Mouse (Mus musculus) forebrain, embryonic 15.5 days (tissue): Measurements from ENCODE around the gene Khsrp. TPM values are rescaled to one million over a fixed set of nuclear protein-coding genes. Genes with fewer than 3 reads are reported as not detected.

ENCODE experiments used
- ATAC-seq: fragments of 200-750 bp; cut with Nextera tagmentation; replicated peaks from 2 replicates; pipeline ENCODE4 v1.8.0; 2017; ENCODE audit warnings: mild to moderate bottlenecking, moderate TSS enrichment, moderate library complexity
- H3K27ac ChIP-seq: fragments of 300-500 bp; sonication (generic); replicated peaks from 2 replicates; pipeline ENCODE4 v1.5.1; 2015; ENCODE audit warnings: mild to moderate bottlenecking, inconsistent platforms
- H3K27me3 ChIP-seq: fragments of 300-500 bp; sonication (generic); 2 replicates; pipeline ENCODE4 v1.6.1; 2015; ENCODE audit warnings: inconsistent platforms
- H3K36me3 ChIP-seq: fragments of 300-500 bp; sonication (generic); 2 replicates; pipeline ENCODE4 v1.6.1; 2015; ENCODE audit warnings: mild to moderate bottlenecking, inconsistent platforms
- H3K4me1 ChIP-seq: fragments of 300-500 bp; sonication (generic); 2 replicates; pipeline ENCODE4 v1.6.1; 2015; ENCODE audit warnings: inconsistent platforms
- H3K4me2 ChIP-seq: fragments of 300-500 bp; sonication (generic); replicated peaks from 2 replicates; pipeline ENCODE4 v1.6.1; 2015; ENCODE audit warnings: mild to moderate bottlenecking, inconsistent platforms
- H3K4me3 ChIP-seq: fragments of 300-500 bp; sonication (generic); 2 replicates; pipeline ENCODE4 v1.5.1; 2015; ENCODE audit warnings: mild to moderate bottlenecking, inconsistent platforms
- H3K9ac ChIP-seq: fragments of 300-500 bp; sonication (generic); replicated peaks from 2 replicates; pipeline ENCODE4 v1.6.1; 2015; ENCODE audit warnings: mild to moderate bottlenecking, inconsistent platforms
- H3K9me3 ChIP-seq: fragments of 300-500 bp; sonication (generic); 2 replicates; pipeline ENCODE4 v1.6.1; 2016; ENCODE audit warnings: inconsistent platforms
- WGBS: fragments of 180-500 bp; shearing (Covaris S2); methylation state at CpG from one replicate; pipeline ENCODE4 v1.1.7; 2015; ENCODE audit warnings: mixed read lengths; 5-methylcytosine and 5-hydroxymethylcytosine counted together
- polyA plus RNA-seq: library from polyadenylated mRNA; unstranded; fragments of >200 nt; fragmentation: Nextera tagmentation; extraction: Ambion mirVana; gene quantifications from 2 replicates; pipeline ENCODE4 v1.2.1, GENCODE M21; 2015

Gene Khsrp
- polyA plus RNA-seq, 1 experiment from 2014 or later: 37.0 TPM

DNA sequence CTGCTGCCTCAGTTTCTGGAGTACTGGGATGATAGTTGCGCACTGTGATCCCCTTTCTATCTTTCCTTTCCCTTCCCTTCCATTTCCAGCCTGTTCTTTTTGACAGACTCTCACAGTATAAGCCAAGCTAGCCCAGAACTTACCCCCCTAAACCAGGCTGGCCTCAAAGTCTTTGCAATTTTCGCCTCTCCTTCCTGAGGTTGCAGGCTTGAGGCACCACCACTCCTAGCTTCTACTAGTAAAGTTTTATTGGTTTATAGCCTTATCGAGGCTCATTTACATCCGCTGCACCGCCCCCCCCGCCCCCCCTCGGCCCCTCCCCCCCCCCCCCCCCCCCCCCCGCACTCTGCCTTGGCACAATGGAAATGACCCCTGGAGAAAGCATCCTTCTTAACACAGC is 51.8 kb downstream of the Khsrp start:
- H3K27ac ChIP-seq: no peak overlapping the region
- no peak overlapping the region for H3K4me3 ChIP-seq
- H3K9me3 ChIP-seq: no peaks in the 10 kb centered on the region
- no peak for ATAC-seq
- no peak overlapping the region for H3K4me2 ChIP-seq
- no peaks in the 10 kb centered on the region for H3K4me1 ChIP-seq
- no peak overlapping the region for H3K9ac ChIP-seq
- H3K27me3 ChIP-seq: no peaks in the 10 kb centered on the region
- no peaks in the 10 kb centered on the region for H3K36me3 ChIP-seq
- 46% methylated on average over 4 of the region's 8 CpGs for WGBS

DNA sequence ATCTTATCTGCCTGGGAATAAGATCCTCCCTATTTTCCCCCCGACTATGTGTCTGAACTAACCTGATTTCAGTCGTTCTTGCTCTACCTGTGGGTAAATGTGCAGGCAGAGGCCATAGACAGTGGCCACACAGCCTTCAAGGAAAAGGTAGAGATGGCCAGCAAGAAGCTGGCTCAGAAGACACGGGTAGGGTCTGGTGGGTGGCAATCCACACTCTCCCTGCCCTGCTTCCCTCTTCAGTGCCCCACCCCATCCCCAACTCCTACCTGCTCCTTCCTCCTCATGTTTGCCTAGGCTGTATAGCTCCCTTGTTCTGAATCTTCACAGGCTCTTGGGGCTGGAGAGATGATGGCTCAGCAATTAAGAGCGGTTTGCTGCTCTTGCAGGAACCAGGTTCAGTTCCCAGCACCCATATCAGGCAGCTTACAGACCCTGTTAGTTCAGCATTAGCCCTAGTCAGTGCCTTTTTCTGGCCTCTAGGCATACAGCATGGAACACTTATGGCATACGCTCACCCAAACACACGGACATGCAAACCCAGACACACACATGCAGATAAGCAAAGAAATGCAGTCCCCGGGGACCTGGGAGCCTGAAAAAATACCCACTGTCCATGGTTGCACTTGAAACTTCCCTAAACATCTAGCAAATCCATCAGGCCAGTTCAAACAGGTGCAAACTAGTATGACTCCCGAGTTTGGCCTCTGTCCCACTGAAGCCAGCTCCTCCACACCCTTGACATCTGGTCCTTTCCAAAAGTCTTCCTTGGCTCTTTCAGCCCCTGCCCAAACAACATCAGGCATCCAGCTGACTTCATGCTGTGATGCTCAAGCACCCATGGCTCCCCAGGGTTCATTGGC is 54.6 kb downstream of the Khsrp start:
- Histone ChIP-seq H3K4me1 (no peaks in the 10 kb centered on the region), H3K4me2 (no peak overlapping the region), H3K27ac (no peak overlapping the region), H3K27me3 (no peaks in the 10 kb centered on the region), H3K9ac (no peak overlapping the region), H3K36me3 (no peaks in the 10 kb centered on the region), H3K4me3 (no peak overlapping the region), H3K9me3 (no peaks in the 10 kb centered on the region)
- ATAC-seq: no peak
- 82% methylated on average over 8 of the region's 8 CpGs for WGBS

DNA sequence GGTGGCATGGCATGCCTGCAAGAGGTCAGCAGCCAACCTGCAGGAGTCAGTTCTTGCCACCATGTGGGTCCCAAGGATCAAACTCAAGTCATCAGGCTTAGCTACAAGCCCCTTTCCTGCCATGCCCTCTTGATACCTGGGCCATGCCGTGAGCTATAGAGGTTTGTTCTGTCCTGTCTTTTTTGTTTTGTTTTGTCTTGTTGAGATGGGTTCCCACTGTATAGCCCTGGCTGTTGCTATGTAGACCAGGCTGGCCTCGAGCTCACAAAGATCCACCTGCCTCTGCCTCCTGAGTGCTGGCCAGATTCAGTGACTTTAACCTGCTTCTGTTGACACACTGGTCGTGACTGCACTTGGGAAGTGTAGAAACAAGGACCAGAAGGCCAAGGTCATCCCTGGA is 55.9 kb downstream of the Khsrp start:
- 73% methylated on average over 3 of the region's 3 CpGs for WGBS
- H3K9me3 ChIP-seq: no peaks in the 10 kb centered on the region
- no peak overlapping the region for H3K9ac ChIP-seq
- H3K27me3 ChIP-seq: no peaks in the 10 kb centered on the region
- no peak overlapping the region for H3K27ac ChIP-seq
- H3K4me3 ChIP-seq: no peak overlapping the region
- no peaks in the 10 kb centered on the region for H3K36me3 ChIP-seq
- no peak for ATAC-seq
- no peaks in the 10 kb centered on the region for H3K4me1 ChIP-seq
- no peak overlapping the region for H3K4me2 ChIP-seq

GRCm38 (mm10) chr17:56974708-56975240 is 56.5 kb downstream of the Khsrp start:
- Histone ChIP-seq H3K9me3 (no peaks in the 10 kb centered on the region), H3K4me2 (no peak overlapping the region), H3K4me3 (no peak overlapping the region), H3K27ac (no peak overlapping the region), H3K36me3 (no peaks in the 10 kb centered on the region), H3K27me3 (no peaks in the 10 kb centered on the region), H3K9ac (no peak overlapping the region), H3K4me1 (no peaks in the 10 kb centered on the region)
- ATAC-seq: no peak
- WGBS: 80% methylated on average over 5 of the region's 5 CpGs

DNA sequence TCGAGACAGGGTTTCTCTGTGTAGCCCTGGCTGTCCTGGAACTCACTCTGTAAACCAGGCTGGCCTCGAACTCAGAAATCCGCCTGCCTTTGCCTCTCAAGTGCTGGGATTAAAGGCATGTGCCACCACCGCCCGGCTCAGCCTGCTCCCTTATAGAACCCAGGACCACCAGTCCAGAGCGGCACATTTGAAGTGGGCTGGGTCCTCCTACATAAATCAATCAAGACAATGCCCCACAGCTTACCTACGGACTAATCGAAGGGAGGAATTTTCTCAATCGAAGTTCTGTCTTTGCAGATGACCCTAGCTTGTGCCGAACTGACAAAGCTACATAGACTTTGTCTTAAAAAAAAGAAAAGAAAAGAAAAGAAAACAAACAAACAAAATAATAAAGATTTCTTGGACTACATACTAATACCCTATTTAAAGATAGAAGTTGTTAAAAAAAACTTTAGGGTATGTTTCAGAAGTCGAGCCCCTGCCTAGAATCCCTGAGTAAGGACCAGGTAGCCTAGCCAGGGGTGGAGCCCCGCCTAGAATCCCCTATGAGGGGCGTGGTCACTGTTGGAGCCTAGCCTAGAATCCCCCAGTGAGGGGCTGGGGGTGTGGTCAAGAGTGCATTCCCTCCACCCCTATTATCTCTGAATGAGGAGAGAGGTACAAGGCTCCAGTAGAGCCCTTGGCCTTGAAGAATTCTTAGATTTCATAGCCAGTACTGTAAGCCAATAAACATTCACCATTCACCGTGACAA is 57.2 kb downstream of the Khsrp start:
- no peak overlapping the region for H3K4me3 ChIP-seq
- no peaks in the 10 kb centered on the region for H3K27me3 ChIP-seq
- H3K9ac ChIP-seq: no peak overlapping the region
- H3K27ac ChIP-seq: no peak overlapping the region
- H3K4me1 ChIP-seq: no peaks in the 10 kb centered on the region
- ATAC-seq: no peak
- 67% methylated on average over 14 of the region's 14 CpGs for WGBS
- no peaks in the 10 kb centered on the region for H3K9me3 ChIP-seq
- H3K36me3 ChIP-seq: no peaks in the 10 kb centered on the region
- H3K4me2 ChIP-seq: no peak overlapping the region

Other genes starting within 250 kb of the Khsrp start
- gene Rfx2, start 200.5 kb downstream of the Khsrp start, polyA plus RNA-seq: 4.4 and 4.5 TPM in 2 replicates
- not detected in 2 replicates for gene Acsbg2, start 157.1 kb downstream of the Khsrp start, polyA plus RNA-seq
- 0.43 and 0.50 TPM in 2 replicates for gene 1700061G19Rik, start 156.0 kb downstream of the Khsrp start, polyA plus RNA-seq
- gene Mllt1, start 96.1 kb downstream of the Khsrp start, polyA plus RNA-seq: 88.4 and 91.1 TPM in 2 replicates
- gene Acer1, start 49.4 kb downstream of the Khsrp start, polyA plus RNA-seq: not detected in 2 replicates
- 162 and 175 TPM in 2 replicates for gene Clpp, start 41.2 kb downstream of the Khsrp start, polyA plus RNA-seq
- 43.7 and 46.2 TPM in 2 replicates for gene Alkbh7, start 34.2 kb downstream of the Khsrp start, polyA plus RNA-seq
- 0.45 and 0.55 TPM in 2 replicates for gene Pspn, start 31.5 kb downstream of the Khsrp start, polyA plus RNA-seq
- gene Gtf2f1, start 20.2 kb downstream of the Khsrp start, polyA plus RNA-seq: 80.4 and 81.7 TPM in 2 replicates
- gene Gm17949, start 20.1 kb downstream of the Khsrp start, polyA plus RNA-seq: 0.31 and 0.47 TPM in 2 replicates
- not detected in 2 replicates for gene Slc25a41, start 10.1 kb upstream of the Khsrp start, polyA plus RNA-seq
- 1.3 and 2.0 TPM in 2 replicates for gene Crb3, start 27.6 kb upstream of the Khsrp start, polyA plus RNA-seq
- gene Slc25a23, start 28.3 kb upstream of the Khsrp start, polyA plus RNA-seq: 27.6 and 29.1 TPM in 2 replicates
- 3.9 and 4.4 TPM in 2 replicates for gene Dennd1c, start 47.0 kb upstream of the Khsrp start, polyA plus RNA-seq
- 239 and 253 TPM in 2 replicates for gene Tubb4a, start 56.3 kb upstream of the Khsrp start, polyA plus RNA-seq
- gene Tnfsf9, start 73.8 kb upstream of the Khsrp start, polyA plus RNA-seq: 10.2 and 10.3 TPM in 2 replicates
- gene Cd70, start 118.3 kb upstream of the Khsrp start, polyA plus RNA-seq: 0.28 TPM in 1 of 2 replicates, not detected in the other
- gene Tnfsf14, start 162.7 kb upstream of the Khsrp start, polyA plus RNA-seq: not detected in 2 replicates
- 0.59 and 0.93 TPM in 2 replicates for gene C3, start 196.6 kb upstream of the Khsrp start, polyA plus RNA-seq
- 17.0 and 17.7 TPM in 2 replicates for gene Gpr108, start 216.9 kb upstream of the Khsrp start, polyA plus RNA-seq
- gene Trip10, start 217.9 kb upstream of the Khsrp start, polyA plus RNA-seq: 12.4 and 15.4 TPM in 2 replicates
- 1.2 and 1.5 TPM in 2 replicates for gene Vav1, start 247.6 kb upstream of the Khsrp start, polyA plus RNA-seq